Mouse (Mus musculus) E14TG2a.4 (cell line): ENCODE data around the gene Mael.

ENCODE experiments used
- CTCF ChIP-seq: conservative IDR thresholded peaks from 2 replicates; pipeline ENCODE4 v1.5.1; 2014; ENCODE audit warnings: low read length
- NANOG ChIP-seq: IDR thresholded peaks from 2 replicates; pipeline ENCODE4 v1.6.1; 2014; ENCODE audit warnings: borderline replicate concordance, low read length, mixed read lengths

DNA sequence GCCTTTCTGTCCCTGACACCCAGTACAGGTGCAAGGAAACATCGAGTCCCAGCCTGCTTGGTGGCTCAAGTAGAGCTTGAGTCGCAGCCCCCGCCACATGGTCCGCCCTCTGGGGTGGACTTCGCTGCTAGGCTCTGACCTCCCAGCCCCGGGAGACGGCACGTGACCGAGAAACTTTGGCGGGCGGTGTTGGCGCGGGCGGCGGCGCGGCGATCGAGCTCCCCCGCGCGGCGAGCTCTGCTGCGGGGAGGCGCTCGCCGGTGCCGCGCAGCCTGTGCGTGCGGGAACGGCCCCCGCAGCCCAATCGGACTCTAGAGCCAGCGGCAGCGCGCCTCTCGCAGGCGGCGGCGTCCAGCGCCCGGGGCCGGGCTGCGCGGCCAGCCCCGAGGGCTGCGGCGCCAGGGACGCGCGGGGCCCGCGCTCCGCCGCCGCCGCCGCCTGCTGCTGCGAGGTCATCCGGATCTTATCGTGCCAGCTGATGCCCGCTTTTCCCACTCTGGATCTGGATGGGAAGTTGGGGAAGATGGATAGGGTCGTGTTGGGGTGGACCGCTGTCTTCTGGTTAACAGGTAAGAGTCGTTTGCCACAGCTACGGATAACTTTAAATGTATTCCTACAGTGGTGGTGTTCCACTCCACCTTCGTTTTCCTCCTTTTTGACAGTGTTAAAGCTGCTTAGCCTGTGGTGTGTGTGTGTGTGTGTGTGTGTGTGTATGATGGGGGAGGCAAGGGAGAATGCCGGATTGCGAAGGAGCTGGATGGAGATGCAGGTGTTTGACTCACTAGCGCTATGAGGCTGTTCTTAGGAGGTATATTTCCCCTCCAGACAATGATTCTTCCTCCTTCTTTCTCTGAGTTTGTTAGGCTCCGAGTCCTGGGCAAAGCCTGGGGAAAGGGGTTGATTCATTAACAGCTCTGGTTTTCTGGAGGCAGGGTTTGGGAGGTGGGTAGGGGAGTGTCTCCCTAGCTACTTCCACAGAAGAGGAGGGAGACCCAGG lies 15.6 kb upstream of the Mael start, which contains the start of gene Ildr2:
- no peak for TF ChIP-seq CTCF
- no peak for TF ChIP-seq NANOG
